Mouse (Mus musculus): Measurements from ENCODE around the gene Uggt2. TPM values are rescaled to one million over a fixed set of nuclear protein-coding genes. Genes with fewer than 3 reads are reported as not detected.

Gene Uggt2
- total RNA-seq (2017), result 4.0 and 4.7 TPM in 2 replicates

DNA sequence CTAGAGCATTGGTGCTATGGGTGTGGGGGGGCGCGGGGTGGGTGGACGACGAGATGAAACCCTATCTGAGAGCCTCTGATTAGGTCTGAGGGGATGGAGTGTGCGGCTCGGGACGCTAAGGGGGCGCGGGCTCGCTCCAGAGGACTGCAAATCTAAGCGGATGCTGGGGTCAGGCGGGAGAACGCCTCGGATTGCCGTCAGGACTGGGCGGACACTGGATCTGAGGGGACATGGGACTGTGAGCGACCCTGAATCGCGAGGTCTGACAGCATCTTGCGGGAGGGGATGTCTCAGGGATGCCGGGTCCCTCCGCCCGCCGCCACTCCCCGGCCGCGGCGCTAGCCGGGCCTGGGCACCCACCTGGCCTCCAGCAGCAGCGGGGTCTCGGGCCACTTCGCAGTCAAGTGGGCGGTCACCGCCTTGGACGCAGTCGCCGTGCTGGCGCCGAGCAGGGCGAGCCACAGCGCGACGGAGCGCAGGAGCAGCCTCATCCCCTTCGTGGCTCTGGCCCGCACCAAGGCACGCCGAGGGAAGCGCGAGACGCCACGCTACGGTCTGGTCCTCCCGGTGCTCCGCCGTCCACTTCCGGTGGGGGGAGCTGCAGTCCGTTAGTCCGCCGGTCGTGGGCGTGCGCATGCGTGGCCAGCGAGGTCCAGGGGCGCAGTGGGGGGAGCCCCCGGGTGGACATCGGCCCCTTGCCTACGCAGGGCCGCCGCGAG, at the start of gene Uggt2:
Gene Uggt2, minus strand, starts transcription at position 580 of the 719 bp plus-strand sequence.
- ATAC-seq (replicated peaks in 1 of 2; ENCODE audit: insufficient read depth in 1 of 2, low FRiP score in 2 of 2, low TSS enrichment in 1 of 2, low read depth in 1 of 2, poor library complexity in 2 of 2, severe bottlenecking in 2 of 2), result peak in 1 of 2 experiments; percentile 64; a peak in 2 of 4 replicates

DNA sequence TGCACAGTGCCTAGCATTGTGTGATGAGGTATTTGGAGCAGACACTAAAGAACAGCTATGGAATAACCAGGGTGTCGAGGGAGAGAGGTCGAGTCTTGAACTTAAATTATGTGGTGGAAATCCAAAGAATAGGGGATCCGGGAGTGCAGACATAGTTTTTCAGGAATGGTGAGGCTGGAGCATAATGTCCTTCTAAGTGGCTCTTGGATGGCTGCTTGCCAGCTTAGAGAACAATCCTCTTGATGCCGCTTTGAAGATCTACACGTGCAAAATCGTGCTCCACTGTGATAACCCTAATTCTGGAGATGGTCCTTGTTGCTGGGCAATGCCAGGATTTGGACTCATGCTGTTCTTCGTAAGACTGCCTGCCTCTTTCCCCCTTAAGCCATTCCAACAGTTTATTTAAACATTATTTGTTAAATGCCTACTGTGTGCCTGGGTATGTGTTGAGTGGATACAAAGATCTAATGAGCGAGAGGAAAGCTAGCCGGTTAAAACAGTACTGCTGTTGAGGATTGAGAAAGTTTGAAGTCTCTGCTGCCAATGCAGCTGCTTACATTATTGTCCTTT, 40.2 kb upstream of the Uggt2 start:
- ATAC-seq (replicated peaks in 1 of 2; ENCODE audit: insufficient read depth in 1 of 2, low FRiP score in 2 of 2, low TSS enrichment in 1 of 2, low read depth in 1 of 2, poor library complexity in 2 of 2, severe bottlenecking in 2 of 2), result no peak

DNA sequence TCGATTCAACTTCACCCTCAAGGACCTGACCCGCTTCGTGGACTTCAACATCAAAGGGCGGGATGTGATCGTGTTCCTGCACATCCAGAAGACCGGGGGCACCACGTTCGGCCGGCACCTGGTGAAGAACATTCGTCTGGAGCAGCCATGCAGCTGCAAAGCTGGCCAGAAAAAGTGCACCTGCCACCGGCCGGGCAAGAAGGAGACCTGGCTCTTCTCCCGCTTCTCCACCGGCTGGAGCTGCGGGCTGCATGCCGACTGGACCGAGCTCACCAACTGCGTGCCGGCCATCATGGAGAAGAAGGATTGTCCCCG, 39.5 kb upstream of the Uggt2 start:
- peak in 1 of 2 experiments; percentile 43; a peak in 1 of 4 replicates for ATAC-seq (replicated peaks in 1 of 2; ENCODE audit: insufficient read depth in 1 of 2, low FRiP score in 2 of 2, low TSS enrichment in 1 of 2, low read depth in 1 of 2, poor library complexity in 2 of 2, severe bottlenecking in 2 of 2)

DNA sequence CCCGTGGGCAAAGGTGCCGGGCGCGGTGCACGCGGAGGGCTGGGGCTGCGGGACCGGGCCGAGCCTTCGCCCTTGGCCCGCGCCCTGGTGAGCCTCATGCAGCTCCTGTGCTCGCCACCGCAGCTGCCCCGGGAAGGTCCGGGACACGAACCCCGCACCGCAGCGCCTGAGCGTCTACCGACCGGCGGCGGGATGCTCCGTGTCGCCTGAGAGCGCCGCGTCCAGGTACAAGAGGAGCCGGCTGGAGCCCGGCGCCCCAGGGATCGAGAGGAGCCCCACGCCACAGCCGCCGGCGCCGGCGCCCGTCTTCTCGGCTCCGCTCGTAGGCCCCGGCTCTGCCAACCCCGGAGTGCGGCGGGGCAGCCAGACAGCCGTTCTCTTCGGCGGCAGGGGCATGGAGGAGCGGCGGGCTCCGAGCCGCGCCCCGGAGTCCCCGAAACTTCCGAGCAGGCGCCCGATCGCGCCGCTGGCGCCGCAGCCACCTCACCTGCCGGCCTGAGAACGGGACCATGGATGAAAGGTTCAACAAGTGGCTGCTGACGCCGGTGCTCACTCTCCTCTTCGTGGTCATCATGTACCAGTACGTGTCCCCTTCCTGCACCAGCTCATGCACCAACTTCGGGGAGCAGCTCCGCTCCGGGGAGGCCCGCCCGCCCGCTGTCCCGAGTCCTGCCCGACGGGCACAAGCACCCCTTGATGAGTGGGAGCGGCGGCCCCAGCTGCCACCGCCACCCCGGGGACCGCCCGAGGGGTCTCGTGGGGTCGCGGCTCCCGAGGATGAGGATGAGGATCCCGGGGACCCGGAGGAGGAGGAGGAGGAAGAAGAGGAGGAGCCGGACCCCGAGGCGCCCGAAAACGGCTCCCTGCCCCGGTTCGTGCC, 38.9 kb upstream of the Uggt2 start, which contains the start of gene Hs6st3:
Gene Hs6st3, plus strand, starts transcription at position 436 of the 880 bp plus-strand sequence.
- ATAC-seq (replicated peaks in 1 of 2; ENCODE audit: insufficient read depth in 1 of 2, low FRiP score in 2 of 2, low TSS enrichment in 1 of 2, low read depth in 1 of 2, poor library complexity in 2 of 2, severe bottlenecking in 2 of 2), result no peak

DNA sequence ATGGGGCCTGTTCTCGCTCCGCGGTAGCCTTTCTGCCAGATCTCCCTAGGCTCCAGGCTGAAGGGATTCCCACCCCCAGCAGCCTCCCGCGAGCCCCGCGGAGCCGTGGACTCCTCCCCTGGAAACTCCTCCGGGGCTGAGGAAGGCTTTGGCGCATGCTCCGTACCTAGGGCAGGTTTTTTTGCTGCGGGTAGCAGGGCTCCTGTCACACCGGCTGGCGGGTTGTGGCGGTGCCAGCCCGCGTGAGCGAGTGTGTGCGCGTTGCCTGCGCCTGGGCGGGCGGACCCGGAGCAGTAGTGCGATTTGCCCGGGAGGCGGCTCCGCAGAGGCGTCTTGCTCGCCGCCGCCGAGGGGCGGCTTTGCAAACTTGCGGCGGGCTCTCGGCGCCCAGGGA, 38.3 kb upstream of the Uggt2 start:
- ATAC-seq (replicated peaks in 1 of 2; ENCODE audit: insufficient read depth in 1 of 2, low FRiP score in 2 of 2, low TSS enrichment in 1 of 2, low read depth in 1 of 2, poor library complexity in 2 of 2, severe bottlenecking in 2 of 2), result peak; percentile 58 to 87

DNA sequence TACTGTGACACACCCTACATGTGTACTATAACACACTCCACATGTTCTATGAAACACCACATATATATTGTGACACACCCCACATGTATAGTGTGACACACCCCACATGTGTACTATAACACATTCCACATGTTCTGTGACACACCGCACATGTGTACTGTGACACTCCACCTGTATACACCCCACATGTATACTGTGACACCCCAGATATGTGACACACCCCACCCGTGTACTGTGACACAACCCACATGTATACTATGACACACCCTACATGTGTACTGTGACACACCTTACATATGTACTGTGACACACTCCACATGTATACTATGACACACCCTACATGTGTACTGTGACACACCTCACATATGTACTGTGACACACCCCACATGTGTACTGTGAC, 28.1 kb upstream of the Uggt2 start:
- ATAC-seq (replicated peaks in 1 of 2; ENCODE audit: insufficient read depth in 1 of 2, low FRiP score in 2 of 2, low TSS enrichment in 1 of 2, low read depth in 1 of 2, poor library complexity in 2 of 2, severe bottlenecking in 2 of 2), result no peak

DNA sequence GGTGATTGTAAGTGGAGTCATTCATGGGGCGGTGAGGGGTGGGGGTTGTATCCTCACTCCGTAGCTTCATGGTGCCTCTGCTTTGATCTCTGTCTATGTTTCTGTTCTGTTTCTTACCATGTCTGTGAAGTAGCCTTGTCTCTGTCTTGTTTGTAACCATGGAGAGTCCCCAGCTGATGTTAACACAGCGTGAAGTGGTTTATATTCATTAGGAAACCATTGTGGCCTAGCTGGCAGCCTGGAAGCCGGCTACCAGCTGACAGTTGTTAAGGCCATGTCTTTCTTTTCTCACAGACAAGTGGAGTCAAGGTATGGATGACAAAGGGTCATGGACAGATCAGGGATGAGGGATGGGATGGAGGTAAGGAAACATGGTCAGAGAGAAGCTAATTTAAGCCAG, 26.6 kb upstream of the Uggt2 start:
- ATAC-seq (replicated peaks in 1 of 2; ENCODE audit: insufficient read depth in 1 of 2, low FRiP score in 2 of 2, low TSS enrichment in 1 of 2, low read depth in 1 of 2, poor library complexity in 2 of 2, severe bottlenecking in 2 of 2), result no peak

DNA sequence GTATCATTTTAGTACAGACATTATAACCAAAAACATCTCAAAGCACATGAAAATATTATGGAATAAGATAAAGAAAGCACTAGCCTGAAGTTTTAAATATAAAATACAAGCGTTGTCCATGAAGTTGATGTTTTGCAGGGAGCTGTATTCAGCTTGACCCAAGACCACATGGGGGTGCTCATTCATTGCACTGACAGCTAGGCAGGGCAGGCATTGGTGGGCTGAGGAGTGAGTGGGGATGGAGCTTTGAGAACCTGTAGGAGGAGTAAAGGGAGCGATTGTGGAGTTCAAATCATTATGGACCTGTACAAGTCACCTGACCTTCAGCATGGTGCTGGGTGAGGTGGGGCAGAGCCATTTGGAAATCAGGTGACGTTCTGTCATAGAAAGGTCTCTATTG, 24.8 kb upstream of the Uggt2 start:
- peak; percentile 69 to 83; a peak in 3 of 4 replicates for ATAC-seq (replicated peaks in 1 of 2; ENCODE audit: insufficient read depth in 1 of 2, low FRiP score in 2 of 2, low TSS enrichment in 1 of 2, low read depth in 1 of 2, poor library complexity in 2 of 2, severe bottlenecking in 2 of 2)

DNA sequence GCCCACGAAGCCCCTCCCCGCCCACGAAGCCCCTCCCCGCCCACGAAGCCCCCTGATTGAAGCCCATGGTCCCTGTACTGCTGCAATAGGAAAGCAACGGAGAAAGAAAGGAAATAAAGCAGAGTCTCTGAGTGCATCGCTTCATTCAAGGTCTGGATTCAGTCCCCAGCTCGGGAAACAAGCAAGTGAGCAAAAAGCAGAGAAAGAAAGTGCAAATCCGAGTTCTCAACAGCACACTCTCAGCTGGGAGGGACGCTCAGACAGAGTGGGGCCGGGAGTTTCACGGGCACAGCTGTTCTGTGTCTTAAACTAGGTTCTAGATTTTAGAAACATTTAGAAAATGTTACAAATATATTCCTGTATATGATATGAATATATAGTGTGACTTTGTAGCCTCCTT, 24.4 kb upstream of the Uggt2 start:
- ATAC-seq (replicated peaks in 1 of 2; ENCODE audit: insufficient read depth in 1 of 2, low FRiP score in 2 of 2, low TSS enrichment in 1 of 2, low read depth in 1 of 2, poor library complexity in 2 of 2, severe bottlenecking in 2 of 2), result no peak; a peak in 2 of 4 replicates

DNA sequence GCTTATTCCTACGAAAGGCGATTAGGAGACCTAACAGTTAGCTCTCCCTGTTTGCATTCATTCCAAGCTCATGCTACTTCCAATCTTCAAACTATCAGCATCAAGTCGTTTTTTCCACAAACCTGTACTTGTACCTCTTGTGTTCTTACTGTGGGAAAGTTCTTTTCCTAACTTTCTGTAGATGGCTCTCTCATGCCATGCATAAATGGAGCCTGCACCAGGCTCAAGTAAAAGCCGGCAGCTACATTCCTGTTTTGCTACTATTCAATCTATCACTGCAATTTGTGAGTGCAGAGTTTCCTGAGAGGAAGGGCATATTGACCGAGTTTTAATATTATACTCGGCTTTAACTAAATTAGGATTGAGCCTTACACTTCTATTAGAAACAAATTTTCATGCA, 13.3 kb upstream of the Uggt2 start:
- ATAC-seq (replicated peaks in 1 of 2; ENCODE audit: insufficient read depth in 1 of 2, low FRiP score in 2 of 2, low TSS enrichment in 1 of 2, low read depth in 1 of 2, poor library complexity in 2 of 2, severe bottlenecking in 2 of 2), result no peak

DNA sequence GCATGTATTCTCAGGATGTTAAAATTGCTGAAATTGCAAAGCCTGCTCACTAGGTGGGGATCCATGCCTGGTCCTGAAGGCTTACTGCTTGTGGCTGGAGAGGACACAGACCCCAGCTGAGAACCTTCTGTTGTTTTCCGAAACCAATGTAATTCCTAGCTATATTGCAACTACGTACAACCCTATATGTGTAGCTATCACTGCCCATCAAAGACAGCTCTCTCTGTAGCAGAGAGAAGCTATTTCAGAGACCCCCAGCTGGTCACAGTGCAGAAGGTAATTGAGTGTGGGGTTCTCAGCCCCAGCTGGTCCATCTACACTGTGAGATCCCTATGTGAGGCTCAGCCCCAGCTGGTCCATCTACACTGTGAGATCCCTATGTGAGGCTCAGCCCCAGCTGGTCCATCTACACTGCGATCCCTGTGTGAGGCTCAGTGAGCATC, 10.6 kb upstream of the Uggt2 start:
- ATAC-seq (replicated peaks in 1 of 2; ENCODE audit: insufficient read depth in 1 of 2, low FRiP score in 2 of 2, low TSS enrichment in 1 of 2, low read depth in 1 of 2, poor library complexity in 2 of 2, severe bottlenecking in 2 of 2), result no peak

DNA sequence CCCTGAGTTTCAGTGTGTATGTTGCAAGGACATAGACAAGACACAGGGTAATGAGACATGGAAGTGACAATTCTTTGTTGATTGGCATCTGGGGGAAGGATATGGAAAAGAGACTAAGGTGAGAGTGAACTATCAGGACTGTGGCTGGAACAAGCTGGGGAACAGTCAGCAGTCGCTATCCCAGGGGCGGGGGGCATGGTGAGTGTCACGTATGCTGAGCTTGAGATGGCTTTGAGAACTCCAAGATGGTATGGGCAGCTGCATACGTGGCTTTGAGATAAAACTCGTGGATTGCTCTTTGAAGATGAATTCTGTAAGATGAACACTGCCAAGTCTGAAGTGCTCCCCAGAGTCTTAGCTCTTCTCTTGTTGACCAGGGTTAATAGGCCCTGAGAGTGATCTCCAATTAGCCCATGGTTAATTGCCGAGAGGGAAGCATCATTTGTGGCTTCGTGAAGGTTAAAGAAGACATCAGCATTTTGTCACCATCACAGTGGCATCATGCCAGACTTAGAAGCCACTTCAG, 9.6 kb upstream of the Uggt2 start:
- ATAC-seq (replicated peaks in 1 of 2; ENCODE audit: insufficient read depth in 1 of 2, low FRiP score in 2 of 2, low TSS enrichment in 1 of 2, low read depth in 1 of 2, poor library complexity in 2 of 2, severe bottlenecking in 2 of 2), result no peak

DNA sequence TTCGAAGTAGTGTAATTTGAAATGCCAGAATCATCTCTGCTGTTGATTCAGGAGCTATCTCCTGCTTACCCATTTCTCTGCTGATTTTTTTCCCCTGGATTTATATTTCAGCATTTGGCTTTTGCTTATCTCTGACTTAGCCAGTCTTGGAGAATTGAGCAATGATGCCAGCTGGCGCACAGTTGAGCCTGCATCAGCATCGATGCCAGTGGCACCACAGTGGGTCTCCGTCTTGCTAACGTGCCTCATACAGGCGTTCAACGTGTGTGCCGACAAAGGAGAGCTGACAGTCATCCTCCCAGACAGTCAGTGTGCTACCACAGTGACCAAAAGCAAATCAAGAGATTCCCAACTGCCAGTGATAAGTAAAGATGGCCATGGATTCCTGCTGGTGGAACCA, 8.4 kb upstream of the Uggt2 start:
- no peak for ATAC-seq (replicated peaks in 1 of 2; ENCODE audit: insufficient read depth in 1 of 2, low FRiP score in 2 of 2, low TSS enrichment in 1 of 2, low read depth in 1 of 2, poor library complexity in 2 of 2, severe bottlenecking in 2 of 2)

DNA sequence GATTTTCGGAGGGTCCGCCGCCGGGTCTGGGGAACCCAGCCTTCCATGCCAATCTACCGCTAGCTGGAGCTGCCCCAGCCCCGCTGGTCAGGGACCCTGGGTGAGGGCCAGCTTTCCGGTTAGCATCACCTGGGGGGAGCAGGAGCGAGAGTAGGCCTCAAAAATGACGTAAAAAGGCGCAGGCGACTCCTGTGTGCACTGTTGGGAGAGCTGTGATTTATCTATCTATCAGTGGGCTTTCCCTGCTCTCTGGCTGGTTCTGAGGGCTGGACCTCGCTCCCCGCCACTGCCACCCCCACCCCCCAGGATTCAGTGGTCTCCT, 301 bp upstream of the Uggt2 start:
- ATAC-seq (replicated peaks in 1 of 2; ENCODE audit: insufficient read depth in 1 of 2, low FRiP score in 2 of 2, low TSS enrichment in 1 of 2, low read depth in 1 of 2, poor library complexity in 2 of 2, severe bottlenecking in 2 of 2), result no peak

DNA sequence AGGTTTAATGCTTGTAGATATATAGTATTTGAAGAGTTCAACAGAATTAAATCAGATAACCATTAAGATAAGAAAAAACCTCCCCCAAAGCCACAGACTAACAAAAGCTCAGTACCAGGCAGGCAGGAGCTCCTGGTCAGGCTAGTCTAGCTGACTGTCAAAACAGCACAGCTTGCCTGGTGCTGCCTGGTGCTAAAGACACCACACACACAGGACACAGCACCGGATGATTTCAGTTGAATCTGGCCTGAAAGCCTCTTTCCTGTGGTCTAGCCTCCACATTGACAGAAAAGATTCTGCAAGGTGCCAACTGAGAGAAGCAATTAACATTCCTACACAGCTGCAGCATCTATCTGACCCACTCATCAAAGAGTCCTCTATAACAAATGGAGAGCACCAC, 37.4 kb downstream of the Uggt2 start:
- ATAC-seq (replicated peaks in 1 of 2; ENCODE audit: insufficient read depth in 1 of 2, low FRiP score in 2 of 2, low TSS enrichment in 1 of 2, low read depth in 1 of 2, poor library complexity in 2 of 2, severe bottlenecking in 2 of 2), result no peak

DNA sequence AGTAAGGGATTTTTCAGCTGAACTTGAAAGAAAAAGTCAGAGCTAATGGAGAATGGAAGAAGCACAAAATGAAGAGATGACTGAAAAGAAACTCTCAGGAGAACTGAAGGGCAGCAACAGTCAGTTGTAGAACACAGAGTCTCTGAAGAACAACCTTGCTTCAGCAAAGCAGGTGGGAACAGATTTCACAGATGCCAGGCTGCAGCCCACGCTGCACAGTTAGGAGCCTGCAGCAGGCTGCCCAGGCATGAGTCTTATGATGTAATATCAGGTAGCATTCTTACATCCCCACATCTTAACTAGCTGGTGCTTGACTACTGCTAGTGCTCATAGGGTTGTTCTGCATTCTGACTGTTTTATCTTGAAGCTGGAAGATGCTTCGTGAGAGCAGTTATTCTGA, 38.5 kb downstream of the Uggt2 start:
- ATAC-seq (replicated peaks in 1 of 2; ENCODE audit: insufficient read depth in 1 of 2, low FRiP score in 2 of 2, low TSS enrichment in 1 of 2, low read depth in 1 of 2, poor library complexity in 2 of 2, severe bottlenecking in 2 of 2), result no peak

DNA sequence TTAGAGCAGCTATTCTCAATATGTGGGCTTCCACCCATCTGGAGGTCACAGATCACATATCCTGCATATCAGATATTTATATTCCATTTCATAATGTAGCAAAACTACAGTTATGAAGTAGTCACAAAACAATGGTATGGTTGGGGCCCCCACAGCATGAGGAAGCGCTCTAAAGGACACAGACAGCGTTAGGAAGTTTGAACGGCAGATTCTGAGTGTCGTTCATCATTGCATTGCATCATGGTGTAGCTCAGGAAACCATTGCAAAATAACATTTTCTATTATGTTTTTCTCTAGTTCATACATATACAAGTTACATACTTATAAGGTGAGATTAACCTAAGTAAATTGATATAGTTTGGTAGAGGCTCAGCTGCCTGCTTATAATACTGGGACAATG, 42.2 kb downstream of the Uggt2 start:
- ATAC-seq (replicated peaks in 1 of 2; ENCODE audit: insufficient read depth in 1 of 2, low FRiP score in 2 of 2, low TSS enrichment in 1 of 2, low read depth in 1 of 2, poor library complexity in 2 of 2, severe bottlenecking in 2 of 2), result no peak

DNA sequence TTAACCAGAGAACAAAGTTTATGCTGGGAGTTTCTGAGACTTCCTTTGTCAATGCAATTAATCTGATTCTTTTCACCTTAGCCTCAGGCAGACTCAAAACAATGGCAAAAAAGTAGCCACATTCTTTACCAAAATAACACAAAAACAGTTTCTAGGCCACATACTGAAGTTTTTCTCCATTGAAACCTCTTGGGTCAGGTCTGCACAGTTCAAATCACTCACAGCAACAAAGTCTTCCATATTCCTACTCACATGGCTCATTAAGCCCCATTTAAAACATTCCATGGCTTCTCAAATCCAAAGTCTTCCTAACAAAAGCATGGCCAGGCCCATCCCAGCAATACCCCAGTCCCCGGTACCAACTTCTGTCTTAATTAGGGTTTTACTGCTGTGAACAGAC, 46.3 kb downstream of the Uggt2 start:
- no peak for ATAC-seq (replicated peaks in 1 of 2; ENCODE audit: insufficient read depth in 1 of 2, low FRiP score in 2 of 2, low TSS enrichment in 1 of 2, low read depth in 1 of 2, poor library complexity in 2 of 2, severe bottlenecking in 2 of 2)

All from hematopoietic stem cell, adult 5-6 weeks (primary cell).